Mouse (Mus musculus) heart, postnatal 0 days (tissue): ENCODE results near the gene Cops9.

Source experiments
- CTCF ChIP-seq: IDR thresholded peaks from 2 replicates; pipeline ENCODE4 v1.5.1; 2016; ENCODE audit warnings: antibody characterized with exemption, control low read depth, low read depth
- EP300 ChIP-seq: IDR thresholded peaks from 2 replicates; pipeline ENCODE4 v1.6.1; 2016; ENCODE audit warnings: antibody characterized with exemption, low read depth

GRCm38 (mm10) chr1:92671326-92671725 is 29.5 kb upstream of the Cops9 start:
- TF ChIP-seq CTCF (no peak), EP300 (no peak)
